Mouse (Mus musculus) urinary bladder, postnatal 0 days (tissue): ENCODE results near the gene Sry. TPM values are rescaled to one million over a fixed set of nuclear protein-coding genes. Genes with fewer than 3 reads are reported as not detected.

Experiments
- polyA plus RNA-seq: library from polyadenylated mRNA; unstranded; fragments of >200 nt; fragmentation: Nextera tagmentation; extraction: Ambion mirVana; gene quantifications from 2 replicates; pipeline ENCODE4 v1.2.1, GENCODE M21; 2015

Gene Sry
- polyA plus RNA-seq, result not detected in 2 replicates

GRCm38 (mm10) chrY:2663558-2663957, at the start of gene Sry:
TSS of gene Sry (minus strand) at chrY:2663658.

Other genes starting within 250 kb of the Sry start
- gene H2al2c, start 64.6 kb downstream of the Sry start, polyA plus RNA-seq, result not detected in 2 replicates
- not detected in 2 replicates for gene H2al2b, start 57.0 kb upstream of the Sry start, polyA plus RNA-seq
- gene Gm4064, start 132.5 kb upstream of the Sry start, polyA plus RNA-seq, result not detected in 2 replicates
- not detected in 2 replicates for gene Rbmy, start 167.0 kb upstream of the Sry start, polyA plus RNA-seq
- not detected in 2 replicates for gene Gm10256, start 167.0 kb upstream of the Sry start, polyA plus RNA-seq
- gene Gm10352, start 237.3 kb upstream of the Sry start, polyA plus RNA-seq, result not detected in 2 replicates